Mouse (Mus musculus) olfactory bulb, adult 2 months (tissue): Measurements from ENCODE around the gene Itgb5. TPM values are rescaled to one million over a fixed set of nuclear protein-coding genes. Genes with fewer than 3 reads are reported as not detected.

ENCODE experiments used
- H3K27ac ChIP-seq: fragments of 200-500 bp; 2 replicates; pipeline ENCODE4 v1.5.1; 2012; ENCODE audit warnings: low read depth, low read length; ENCODE audit not compliant: insufficient read depth
- H3K4me1 ChIP-seq: fragments of 200-500 bp; 2 replicates; pipeline ENCODE4 v1.6.1; 2012; ENCODE audit warnings: low read length; ENCODE audit not compliant: control insufficient read depth, insufficient read depth
- H3K4me3 ChIP-seq: fragments of 200-500 bp; 2 replicates; pipeline ENCODE4 v1.5.1; 2012; ENCODE audit warnings: mild to moderate bottlenecking, low read depth, low read length, moderate library complexity; ENCODE audit not compliant: insufficient read depth
- CTCF ChIP-seq: fragments of 200-500 bp; IDR thresholded peaks from 2 replicates; pipeline ENCODE4 v1.5.1; 2012; ENCODE audit warnings: low read depth, mild to moderate bottlenecking, low read length, moderate library complexity; ENCODE audit not compliant: insufficient read depth
- POLR2A ChIP-seq: fragments of 200-500 bp; IDR thresholded peaks from 2 replicates; pipeline ENCODE4 v1.6.1; 2012; ENCODE audit warnings: mild to moderate bottlenecking, low read depth, low read length, moderate library complexity; ENCODE audit not compliant: insufficient read depth
- WGBS: fragments of 180-500 bp; shearing (Covaris S2); methylation state at CpG from one replicate; pipeline ENCODE4 v1.1.7; 2018; 5-methylcytosine and 5-hydroxymethylcytosine counted together
- polyA plus RNA-seq: library from polyadenylated mRNA; stranded (reverse); fragments of >200 nt; gene quantifications from 2 replicates; pipeline ENCODE4 v1.2.4, GENCODE M21; 2012; ENCODE audit warnings: low replicate concordance; ENCODE audit not compliant: missing spikeins, insufficient read depth, insufficient read length

Itgb5 gene
- polyA plus RNA-seq, 1 experiment = not detected

GRCm38 (mm10) chr16:33996030-33996429 is 166.6 kb downstream of the Itgb5 start:
- no peak for TF ChIP-seq CTCF
- TF ChIP-seq POLR2A = no peak
- Histone ChIP-seq H3K27ac (no peak overlapping the region), H3K4me1 (peaks cover 4% of the 10 kb centered on the region; the same call in 1 of the 2 replicates), H3K4me3 (no peak overlapping the region)
- WGBS = 7% methylated on average over 5 of the region's 5 CpGs

GRCm38 (mm10) chr16:33998011-33998410 is 168.5 kb downstream of the Itgb5 start:
- Histone ChIP-seq H3K4me3 (no peak overlapping the region), H3K27ac (no peak overlapping the region), H3K4me1 (peaks cover 8% of the 10 kb centered on the region; the same call in 1 of the 2 replicates)
- TF ChIP-seq POLR2A (no peak), CTCF (no peak)
- 93% methylated on average over 6 of the region's 6 CpGs for WGBS

Other genes starting within 250 kb of the Itgb5 start
- gene Heg1, start 145.3 kb upstream of the Itgb5 start, polyA plus RNA-seq = not detected in 2 replicates
- gene Muc13, start 35.6 kb upstream of the Itgb5 start, polyA plus RNA-seq = not detected in 2 replicates
- not detected in 2 replicates for gene Umps, start 137.4 kb downstream of the Itgb5 start, polyA plus RNA-seq